Mouse (Mus musculus) myocyte (in vitro differentiated cells): ENCODE results near the gene Notch4.

Source experiments
- E2F4 ChIP-seq: IDR thresholded peaks from one replicate; pipeline ENCODE4 v1.6.1; 2011; ENCODE audit warnings: mild to moderate bottlenecking, control low read depth, moderate library complexity; ENCODE audit not compliant: insufficient read depth
- MAX ChIP-seq: IDR thresholded peaks from one replicate; pipeline ENCODE4 v1.6.1; 2011; ENCODE audit warnings: low read depth, mild to moderate bottlenecking, control low read depth
- POLR2A ChIP-seq: IDR thresholded peaks from one replicate; pipeline ENCODE4 v1.6.1; 2011; ENCODE audit warnings: low read depth, mild to moderate bottlenecking, control low read depth, moderate library complexity; ENCODE audit not compliant: insufficient read length
- TCF12 ChIP-seq: IDR thresholded peaks from one replicate; pipeline ENCODE4 v1.6.1; 2011; ENCODE audit warnings: mild to moderate bottlenecking, control low read depth; ENCODE audit not compliant: poor library complexity, insufficient read depth, severe bottlenecking

- TF ChIP-seq POLR2A (no peak), E2F4 (no peak), MAX (no peak), TCF12 (no peak)
Observed at GRCm38 (mm10) chr17:34626062-34626772, 62.1 kb downstream of the Notch4 start.
